Mouse (Mus musculus) CD4-positive, CD25-positive, alpha-beta regulatory T cell, adult 4 months (primary cell): Measurements from ENCODE around the gene Gm10801. TPM values are rescaled to one million over a fixed set of nuclear protein-coding genes. Genes with fewer than 3 reads are reported as not detected.
"Not testable (repeated sequence)": the region's sequence is repeated elsewhere in the genome, so short reads cannot be mapped to it uniquely, and the experiment has no call there.

Source experiments
- ATAC-seq: one replicate; pipeline ENCODE4 v1.8.0; 2017
- polyA plus RNA-seq, 2 experiments: library from polyadenylated mRNA; unstranded; fragments of 100-300 nt; shearing (Covaris generic); gene quantifications; one replicate each; pipeline ENCODE4 v1.2.1; 2017

Gene Gm10801
- polyA plus RNA-seq: 10 to 100 TPM; 14.6 to 51.4 TPM

DNA sequence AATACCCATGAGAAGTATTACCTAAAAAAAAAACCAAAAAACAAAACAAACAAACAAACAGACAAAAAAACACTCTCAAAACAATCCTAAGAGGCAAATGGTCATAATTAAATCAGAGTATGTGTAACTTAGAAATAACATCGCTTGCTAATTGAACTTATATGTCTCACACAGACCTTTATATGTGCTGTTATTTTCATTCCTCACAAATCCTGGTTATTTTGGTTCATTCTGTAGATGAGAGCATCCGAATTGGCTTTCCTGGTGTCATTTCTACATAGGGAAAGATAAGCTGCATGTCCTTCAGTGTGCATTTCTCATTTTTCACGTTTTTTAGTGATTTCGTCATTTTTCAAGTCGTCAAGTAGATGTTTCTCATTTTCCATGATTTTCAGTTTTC lies at the start of gene Gm10801:
Gene Gm10801, plus strand, starts transcription at position 301 of the 400 bp plus-strand sequence.
- not testable (repeated sequence) for ATAC-seq

DNA sequence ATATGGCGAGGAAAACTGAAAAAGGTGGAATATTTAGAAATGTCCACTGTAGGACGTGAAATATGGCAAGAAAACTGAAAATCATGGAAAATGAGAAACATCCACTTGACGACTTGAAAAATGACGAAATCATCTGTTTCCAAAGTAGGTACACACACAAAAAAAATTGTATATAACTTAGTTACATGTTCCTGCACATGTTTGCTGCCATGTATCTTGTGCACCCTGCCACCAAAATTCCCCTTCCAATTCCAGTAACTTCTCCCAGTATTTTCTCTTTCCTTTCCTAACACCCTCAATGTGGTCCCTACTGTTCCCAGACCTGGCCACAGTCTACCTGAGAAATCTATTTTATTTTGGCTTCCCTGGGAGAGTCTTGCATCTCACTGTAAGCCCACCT lies 5.2 kb downstream of the Gm10801 start, which contains the start of gene Gm10800:
Gene Gm10800, minus strand, starts transcription at position 101 of the 400 bp plus-strand sequence.
- ATAC-seq: not testable (repeated sequence)

DNA sequence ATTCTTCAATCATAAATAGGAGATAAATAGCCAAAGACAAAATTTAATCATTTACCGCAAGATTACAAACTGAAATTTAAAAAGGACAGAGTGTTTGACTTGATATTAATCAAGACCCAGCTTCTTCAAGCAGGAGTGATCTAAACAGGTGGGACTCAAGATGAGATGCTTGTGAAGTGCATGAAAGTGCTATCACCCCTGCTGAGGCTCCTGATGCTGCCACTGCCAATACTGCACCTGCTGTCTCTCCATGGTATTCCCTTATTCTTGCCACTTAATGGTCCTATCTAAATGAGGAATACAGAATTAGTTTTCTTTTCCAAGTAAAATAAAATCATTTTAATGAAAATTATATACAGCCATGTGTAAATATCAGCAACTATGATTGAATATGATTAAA lies 35.5 kb downstream of the Gm10801 start:
- ATAC-seq: no peak

Other genes with a start within 250 kb of the Gm10801 start
- gene Gm10800, start 5.1 kb downstream of the Gm10801 start, polyA plus RNA-seq: 100 to 1,000 TPM in 1 of 2 experiments, 10 to 100 TPM in 1; 68.0 to 301 TPM